Mouse (Mus musculus) retina, adult 2 months (tissue): ENCODE results near the gene Cyp24a1.

Experiments used
- DNase-seq: peaks from one replicate; pipeline ENCODE4 v3.0.0-alpha.2; 2012; ENCODE audit warnings: low read depth, low spot score

Cyp24a1 gene

GRCm38 (mm10) chr2:170438782-170439181 lies 58.2 kb downstream of the Cyp24a1 start:
- no peak for DNase-seq

- no peak for DNase-seq
Measured at GRCm38 (mm10) chr2:170436204-170436603, 60.7 kb downstream of the Cyp24a1 start.
